Mouse (Mus musculus) CH12.LX (cell line): ENCODE data around the gene Il11. TPM values are rescaled to one million over a fixed set of nuclear protein-coding genes. Genes with fewer than 3 reads are reported as not detected.

Source experiments
- DNase-seq: peaks from one replicate; pipeline ENCODE4 v3.0.0-alpha.2; 2013; ENCODE audit errors: extremely low read depth
- H3K27ac ChIP-seq: 2 replicates; pipeline ENCODE4 v1.5.1; 2012; ENCODE audit warnings: low read depth, mild to moderate bottlenecking, control low read depth, moderate library complexity; ENCODE audit not compliant: insufficient read depth
- H3K27me3 ChIP-seq: replicated peaks from 2 replicates; pipeline ENCODE3; 2012; ENCODE audit warnings: inconsistent platforms
- H3K36me3 ChIP-seq, 2 experiments: replicated peaks in 1 of 2; 2 replicates each; pipeline versions ENCODE3 to v1.6.1; 2012; ENCODE audit warnings: inconsistent platforms in 1 of 2, low read length in 1 of 2, mild to moderate bottlenecking in 1 of 2, mixed read lengths in 1 of 2, moderate library complexity in 1 of 2; ENCODE audit not compliant: control insufficient read depth in 1 of 2, insufficient read depth in 1 of 2
- H3K4me1 ChIP-seq, 2 experiments: 2 replicates each; pipeline ENCODE4 v1.6.1; 2012; ENCODE audit warnings: inconsistent platforms in 1 of 2, moderate library complexity in 1 of 2; ENCODE audit not compliant: insufficient read depth in 2 of 2, control insufficient read depth in 1 of 2
- H3K4me2 ChIP-seq: 2 replicates; pipeline ENCODE4 v1.6.1; 2012; ENCODE audit warnings: low read depth, mild to moderate bottlenecking, control low read depth; ENCODE audit not compliant: poor library complexity, insufficient read depth, severe bottlenecking
- H3K4me3 ChIP-seq, 3 experiments: fragments of 150-350 bp in 1 of 3; sonication (generic) in 1 of 3; replicated peaks in 1 of 3; 2 replicates each; pipeline versions ENCODE3 to v1.5.1; 2011 to 2012; ENCODE audit warnings: low read depth in 2 of 3, low read length in 2 of 3, mild to moderate bottlenecking in 2 of 3, moderate library complexity in 2 of 3, control low read depth in 1 of 3, improper control_type of control experiment in 1 of 3, inconsistent platforms in 1 of 3, mixed read lengths in 1 of 3; ENCODE audit not compliant: poor library complexity in 1 of 3
- H3K79me2 ChIP-seq: replicated peaks from 2 replicates; pipeline ENCODE4 v1.6.1; 2012; ENCODE audit warnings: mild to moderate bottlenecking, moderate library complexity; ENCODE audit not compliant: control insufficient read depth, poor library complexity, insufficient read depth, severe bottlenecking; ENCODE audit errors: extremely low read depth
- H3K9ac ChIP-seq: 2 replicates; pipeline ENCODE4 v1.6.1; 2012; ENCODE audit warnings: low read depth, mild to moderate bottlenecking, control low read depth, moderate library complexity; ENCODE audit not compliant: insufficient read depth
- H3K9me3 ChIP-seq: replicated peaks from 2 replicates; pipeline ENCODE3; 2012; ENCODE audit warnings: low read length, inconsistent platforms, mixed read lengths
- E2F4 ChIP-seq: IDR thresholded peaks from 2 replicates; pipeline ENCODE4 v1.6.1; 2011; ENCODE audit warnings: low read depth, low read length, improper control_type of control experiment; ENCODE audit not compliant: insufficient replicate concordance
- ELF1 ChIP-seq: IDR thresholded peaks from 2 replicates; pipeline ENCODE4 v1.6.1; 2014; ENCODE audit warnings: low read depth, mild to moderate bottlenecking, inconsistent platforms, low read length, improper control_type of control experiment
- EP300 ChIP-seq: IDR thresholded peaks from 2 replicates; pipeline ENCODE4 v1.6.1; 2011; ENCODE audit warnings: low read length, improper control_type of control experiment
- HCFC1 ChIP-seq: IDR thresholded peaks from 2 replicates; pipeline ENCODE4 v1.6.1; 2012; ENCODE audit warnings: low read depth, mild to moderate bottlenecking, inconsistent platforms, low read length, improper control_type of control experiment
- JUN ChIP-seq: IDR thresholded peaks from 2 replicates; pipeline ENCODE4 v1.6.1; 2011; ENCODE audit warnings: low read depth, mild to moderate bottlenecking, low read length, improper control_type of control experiment, moderate library complexity; ENCODE audit not compliant: insufficient read depth
- JUND ChIP-seq: conservative IDR thresholded peaks from 2 replicates; pipeline ENCODE4 v1.6.1; 2011; ENCODE audit warnings: low read depth, low read length, improper control_type of control experiment
- KAT2A ChIP-seq: IDR thresholded peaks from 2 replicates; pipeline ENCODE4 v1.6.1; 2012; ENCODE audit warnings: low read length, improper control_type of control experiment, inconsistent platforms; ENCODE audit not compliant: insufficient replicate concordance
- MAFK ChIP-seq: IDR thresholded peaks from 2 replicates; pipeline ENCODE4 v1.6.1; 2011; ENCODE audit warnings: low read length, improper control_type of control experiment; ENCODE audit not compliant: insufficient replicate concordance
- MAZ ChIP-seq: IDR thresholded peaks from 2 replicates; pipeline ENCODE4 v1.6.1; 2012; ENCODE audit warnings: low read depth, mild to moderate bottlenecking, inconsistent platforms, low read length, improper control_type of control experiment, moderate library complexity
- MXI1 ChIP-seq: IDR thresholded peaks from 2 replicates; pipeline ENCODE4 v1.6.1; 2011; ENCODE audit warnings: mild to moderate bottlenecking, low read depth, low read length, improper control_type of control experiment
- NELFE ChIP-seq: IDR thresholded peaks from 2 replicates; pipeline ENCODE4 v1.6.1; 2011; ENCODE audit warnings: low read depth, low read length, improper control_type of control experiment
- POLR2A ChIP-seq: IDR thresholded peaks from 2 replicates; pipeline ENCODE4 v1.6.1; 2011; ENCODE audit warnings: low read depth, mild to moderate bottlenecking, improper control_type of control experiment, low read length
- POLR2AphosphoS2 ChIP-seq: IDR thresholded peaks from 2 replicates; pipeline ENCODE4 v1.6.1; 2011; ENCODE audit warnings: low read depth, low read length, improper control_type of control experiment
- SIN3A ChIP-seq: IDR thresholded peaks from 2 replicates; pipeline ENCODE4 v1.6.1; 2012; ENCODE audit warnings: low read length, improper control_type of control experiment, inconsistent platforms
- SMC3 ChIP-seq: IDR thresholded peaks from 2 replicates; pipeline ENCODE4 v1.6.1; 2011; ENCODE audit warnings: low read depth, low read length, improper control_type of control experiment
- TCF12 ChIP-seq: IDR thresholded peaks from 2 replicates; pipeline ENCODE4 v1.6.1; 2014; ENCODE audit warnings: low read depth, mild to moderate bottlenecking, inconsistent platforms, low read length, improper control_type of control experiment
- UBTF ChIP-seq: IDR thresholded peaks from 2 replicates; pipeline ENCODE4 v1.6.1; 2012; ENCODE audit warnings: low read depth, mild to moderate bottlenecking, inconsistent platforms, low read length, improper control_type of control experiment, moderate library complexity
- USF1 ChIP-seq: IDR thresholded peaks from 2 replicates; pipeline ENCODE4 v1.6.1; 2014; ENCODE audit warnings: low read depth, mild to moderate bottlenecking, inconsistent platforms, low read length, improper control_type of control experiment
- USF2 ChIP-seq: conservative IDR thresholded peaks from 2 replicates; pipeline ENCODE4 v1.6.1; 2011; ENCODE audit warnings: low read depth, low read length, improper control_type of control experiment
- ZNF384 ChIP-seq: IDR thresholded peaks from 2 replicates; pipeline ENCODE4 v1.6.1; 2012; ENCODE audit warnings: low read depth, low read length, improper control_type of control experiment, inconsistent platforms
- dilution Hi-C: fragments of 300-500 bp; cut with MboI; formaldehyde crosslinking; loops from 2 replicates; pipeline ENCODE4 v1.14.3; 2020; ENCODE audit warnings: low sequenced_read_pairs; ENCODE audit not compliant: extremely low pct_unique_long_range_greater_than_20kb, extremely low pct_ligation_motif_present
- in situ Hi-C: fragments of 300-500 bp; cut with MboI; formaldehyde crosslinking; loops from 3 replicates; pipeline ENCODE4 v1.14.3; 2019; ENCODE audit warnings: low sequenced_read_pairs, low pct_ligation_motif_present, low pct_unique_long_range_greater_than_20kb, mixed read lengths
- polyA plus RNA-seq: library from polyadenylated mRNA; unstranded; fragments of >175 nt; gene quantifications from 2 replicates; pipeline ENCODE4 v1.2.1, GENCODE M21; 2012; ENCODE audit warnings: low read depth; ENCODE audit not compliant: insufficient read length
- total RNA-seq, 2 experiments: library from RNA; depleted of rRNA; stranded (reverse); fragments of 300-350 nt in 1 of 2; fragments of >200 nt in 1 of 2; gene quantifications; 2 replicates each; pipeline ENCODE4 v1.2.3; 2012 to 2014

Il11 gene
- total and polyA plus RNA-seq, 3 experiments: 0.17 TPM; not detected in 2

DNA sequence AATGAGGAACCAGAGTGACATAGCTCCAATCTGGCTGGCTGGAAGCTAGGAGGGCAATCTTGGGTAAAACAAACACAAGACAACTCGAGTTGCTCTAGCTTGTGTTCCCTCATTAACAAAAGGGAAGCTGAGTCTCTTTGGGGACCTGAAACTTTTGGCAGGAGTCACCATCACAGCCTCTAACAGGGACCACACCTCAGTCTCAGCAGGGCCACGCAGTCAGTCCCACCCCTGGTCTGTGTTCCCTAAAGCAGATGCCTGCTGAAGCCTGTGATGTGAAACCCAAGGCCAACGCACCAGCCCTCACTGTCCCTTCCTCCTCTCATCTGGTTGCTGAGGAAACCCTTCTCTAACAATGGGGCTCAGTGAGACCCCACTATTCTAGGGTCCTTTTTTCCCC, 529 bp downstream of the Il11 start:
- no peak overlapping the region for H3K4me2 ChIP-seq
- H3K36me3 ChIP-seq: peaks cover 4 to 22% of the 10 kb centered on the region in 2 experiments
- no peak overlapping the region for H3K4me3 ChIP-seq
- dilution Hi-C loops (no loop called here), in situ Hi-C loops (loop anchor here (5.0 to 10.0 kb wide), 3 partner anchors 35 to 157 kb away; no protein-coding TSS in a partner anchor)
- H3K27me3 ChIP-seq: peaks cover 7% of the 10 kb centered on the region
- no peak overlapping the region for H3K9ac ChIP-seq
- H3K4me1 ChIP-seq: peaks cover 9 to 30% of the 10 kb centered on the region in 2 experiments
- no peak overlapping the region for H3K27ac ChIP-seq
- no peaks in the 10 kb centered on the region for H3K79me2 ChIP-seq
- no peak for TF ChIP-seq MXI1
- TF ChIP-seq TCF12: no peak
- TF ChIP-seq MAZ: no peak
- TF ChIP-seq USF1: no peak
- no peak for TF ChIP-seq MAFK
- no peak for TF ChIP-seq KAT2A
- TF ChIP-seq SIN3A: no peak
- TF ChIP-seq EP300: no peak
- no peak for TF ChIP-seq ELF1
- no peak for TF ChIP-seq JUN
- no peak for TF ChIP-seq JUND
- no peak for TF ChIP-seq POLR2A
- no peak for TF ChIP-seq POLR2AphosphoS2
- no peak for TF ChIP-seq ZNF384
- TF ChIP-seq, all 38 proteins: peak for 0
- no peak for DNase-seq
- H3K9me3 ChIP-seq: no peaks in the 10 kb centered on the region

DNA sequence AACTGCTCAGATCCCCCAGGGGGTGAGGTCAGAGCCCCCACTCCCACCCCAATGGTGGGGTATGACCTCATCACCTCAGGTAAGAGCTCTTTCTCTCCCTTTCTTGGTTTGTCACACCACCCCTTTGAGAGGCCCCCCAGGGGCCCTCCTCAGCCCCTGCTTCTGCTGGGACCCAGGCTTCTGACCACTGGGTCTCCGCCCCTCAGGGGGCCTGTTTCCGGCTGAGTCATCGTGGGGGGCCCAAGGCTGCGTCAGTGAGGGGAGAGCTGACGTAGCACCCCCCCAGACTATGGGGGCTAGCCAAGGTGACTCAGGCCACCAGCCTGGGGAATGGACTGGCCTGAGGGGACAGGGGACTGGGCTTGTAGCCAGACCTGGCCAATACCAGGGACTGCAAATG, 2.7 kb downstream of the Il11 start:
- H3K4me2 ChIP-seq: no peak overlapping the region
- no peak for DNase-seq
- no peaks in the 10 kb centered on the region for H3K79me2 ChIP-seq
- in situ Hi-C loops (loop anchor here (5.0 to 10.0 kb wide), 3 partner anchors 33 to 155 kb away; no protein-coding TSS in a partner anchor), dilution Hi-C loops (no loop called here)
- H3K27me3 ChIP-seq: peaks cover 23% of the 10 kb centered on the region
- H3K27ac ChIP-seq: no peak overlapping the region
- H3K9me3 ChIP-seq: no peaks in the 10 kb centered on the region
- peaks cover 2 to 17% of the 10 kb centered on the region in 2 experiments for H3K36me3 ChIP-seq
- H3K4me3 ChIP-seq: no peak overlapping the region
- H3K4me1 ChIP-seq: peaks cover 9 to 29% of the 10 kb centered on the region in 2 experiments
- no peak for TF ChIP-seq NELFE
- no peak for TF ChIP-seq E2F4
- no peak for TF ChIP-seq SMC3
- no peak for TF ChIP-seq HCFC1
- TF ChIP-seq USF2: no peak
- no peak for TF ChIP-seq UBTF
- TF ChIP-seq MAFK: no peak
- H3K9ac ChIP-seq: no peak overlapping the region
